Mouse (Mus musculus) testis, adult 2 months (tissue): ENCODE measurements around the gene Hsp90ab1. TPM values are rescaled to one million over a fixed set of nuclear protein-coding genes. Genes with fewer than 3 reads are reported as not detected.

Experiments used
- H3K27ac ChIP-seq: fragments of 200-500 bp; 2 replicates; pipeline ENCODE4 v1.5.1; 2012; ENCODE audit warnings: low read depth, low read length; ENCODE audit not compliant: control insufficient read depth, insufficient read depth
- H3K27me3 ChIP-seq: fragments of 200-500 bp; 2 replicates; pipeline ENCODE4 v1.6.1; 2012; ENCODE audit warnings: mild to moderate bottlenecking, low read length, moderate library complexity; ENCODE audit not compliant: control insufficient read depth, insufficient read depth
- H3K36me3 ChIP-seq: fragments of 200-500 bp; 2 replicates; pipeline ENCODE4 v1.6.1; 2012; ENCODE audit warnings: mild to moderate bottlenecking, low read length; ENCODE audit not compliant: control insufficient read depth, insufficient read depth
- H3K4me1 ChIP-seq: fragments of 200-500 bp; 2 replicates; pipeline ENCODE4 v1.6.1; 2012; ENCODE audit warnings: low read length; ENCODE audit not compliant: control insufficient read depth, insufficient read depth
- H3K4me3 ChIP-seq: fragments of 200-500 bp; 2 replicates; pipeline ENCODE4 v1.5.1; 2012; ENCODE audit warnings: low read depth, mild to moderate bottlenecking, low read length, moderate library complexity, mixed read lengths; ENCODE audit not compliant: control insufficient read depth
- CTCF ChIP-seq: fragments of 200-500 bp; IDR thresholded peaks from 2 replicates; pipeline ENCODE4 v1.5.1; 2012; ENCODE audit warnings: low read depth, mild to moderate bottlenecking, inconsistent platforms, low read length, moderate library complexity; ENCODE audit not compliant: control insufficient read depth, insufficient read depth, insufficient replicate concordance
- POLR2A ChIP-seq: fragments of 200-500 bp; IDR thresholded peaks from 2 replicates; pipeline ENCODE4 v1.6.1; 2012; ENCODE audit warnings: low read depth, mild to moderate bottlenecking, inconsistent platforms, low read length, moderate library complexity; ENCODE audit not compliant: control insufficient read depth
- polyA plus RNA-seq: library from polyadenylated mRNA; depleted of rRNA; stranded (reverse); fragments of >200 nt; gene quantifications from 2 replicates; pipeline ENCODE4 v1.2.3, GENCODE M21; 2012

Gene Hsp90ab1
- polyA plus RNA-seq, 1 experiment: 109 TPM

DNA sequence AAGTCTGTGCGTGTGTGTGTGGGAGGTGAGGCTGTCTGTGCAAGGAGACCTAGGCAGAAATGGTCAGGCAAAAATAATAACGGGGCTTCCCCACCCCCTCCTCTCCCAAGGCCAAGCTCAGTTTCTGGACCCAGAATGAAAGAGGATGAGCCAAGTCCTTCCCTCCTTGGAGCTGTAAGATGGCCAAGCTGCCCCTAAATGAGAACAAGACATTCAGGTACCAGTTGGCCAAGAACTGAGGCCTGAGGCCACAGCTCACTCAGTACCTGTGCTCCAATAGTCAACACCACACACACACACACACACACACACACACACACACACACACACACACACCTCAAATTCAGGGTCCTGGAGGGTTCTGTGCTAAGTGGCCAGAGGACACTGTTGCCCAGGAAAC is 30.4 kb downstream of the Hsp90ab1 start:
- H3K36me3 ChIP-seq: no peaks in the 10 kb centered on the region
- no peak overlapping the region for H3K27ac ChIP-seq
- no peak overlapping the region for H3K4me3 ChIP-seq
- no peaks in the 10 kb centered on the region for H3K27me3 ChIP-seq
- peaks cover 27% of the 10 kb centered on the region for H3K4me1 ChIP-seq
- TF ChIP-seq POLR2A: no peak
- no peak for TF ChIP-seq CTCF

DNA sequence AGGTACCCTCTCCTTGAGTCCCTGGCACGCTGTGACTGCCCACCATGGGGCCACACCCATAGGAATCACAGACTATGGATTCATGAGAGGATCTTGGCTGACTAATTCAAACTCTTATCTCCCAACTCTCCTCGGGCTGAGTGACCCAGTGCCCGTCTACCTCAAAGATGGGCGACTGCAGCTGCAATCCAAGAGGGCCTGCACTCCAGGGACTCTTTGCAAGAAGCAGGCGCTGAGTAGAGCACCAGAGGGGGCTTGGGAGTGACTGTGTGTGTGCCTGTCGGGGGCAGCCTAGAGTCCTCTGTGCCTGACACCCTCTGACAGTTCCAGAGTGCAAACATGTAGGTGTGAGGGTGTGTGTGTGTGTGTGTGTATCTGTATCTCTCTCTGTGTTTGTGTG is 30.9 kb downstream of the Hsp90ab1 start:
- peaks cover 27% of the 10 kb centered on the region for H3K4me1 ChIP-seq
- no peaks in the 10 kb centered on the region for H3K27me3 ChIP-seq
- TF ChIP-seq CTCF (no peak), POLR2A (no peak)
- no peak overlapping the region for H3K4me3 ChIP-seq
- H3K27ac ChIP-seq: no peak overlapping the region
- no peaks in the 10 kb centered on the region for H3K36me3 ChIP-seq

DNA sequence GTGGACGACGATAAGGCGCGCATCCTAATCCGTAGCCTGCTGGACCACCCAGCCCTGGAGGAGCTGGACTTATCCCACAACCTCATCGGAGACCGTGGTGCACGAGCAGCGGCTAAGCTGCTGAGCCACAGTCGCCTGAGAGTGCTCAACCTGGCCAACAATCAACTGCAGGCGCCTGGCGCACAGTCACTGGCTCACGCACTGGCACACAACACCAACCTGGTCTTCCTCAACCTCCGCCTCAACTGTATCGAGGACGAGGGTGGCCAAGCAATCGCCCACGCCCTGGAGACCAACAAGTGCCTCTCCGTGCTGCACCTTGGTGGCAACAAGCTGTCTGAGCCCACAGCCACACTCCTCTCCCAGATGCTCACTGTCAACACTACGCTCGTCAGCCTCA is 33.4 kb downstream of the Hsp90ab1 start:
- no peaks in the 10 kb centered on the region for H3K36me3 ChIP-seq
- H3K4me3 ChIP-seq: no peak overlapping the region
- no peak overlapping the region for H3K27ac ChIP-seq
- TF ChIP-seq POLR2A (no peak), CTCF (no peak)
- H3K4me1 ChIP-seq: peaks cover 15% of the 10 kb centered on the region
- H3K27me3 ChIP-seq: no peaks in the 10 kb centered on the region

DNA sequence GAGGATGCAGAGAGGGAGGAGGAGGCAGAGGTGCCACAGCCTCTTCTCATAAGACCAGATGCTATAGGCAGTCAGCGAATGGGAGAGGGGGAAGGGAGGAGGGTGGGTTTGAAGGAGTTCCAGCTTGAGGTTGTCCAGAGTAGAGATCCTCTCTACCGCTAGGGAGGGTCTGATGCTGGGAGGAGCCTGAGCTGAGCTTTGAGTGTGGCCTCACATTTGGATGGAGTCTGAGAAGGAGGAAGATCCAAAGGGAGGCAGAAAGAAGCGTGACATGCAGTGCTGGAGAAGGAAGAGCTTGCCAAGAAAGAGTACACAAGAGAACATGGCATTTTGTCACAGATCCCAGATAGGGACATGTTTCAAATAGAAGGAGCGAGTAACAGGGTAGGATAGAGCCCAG is 34.7 kb downstream of the Hsp90ab1 start:
- no peaks in the 10 kb centered on the region for H3K36me3 ChIP-seq
- no peaks in the 10 kb centered on the region for H3K27me3 ChIP-seq
- peaks cover 8% of the 10 kb centered on the region for H3K4me1 ChIP-seq
- TF ChIP-seq POLR2A: no peak
- no peak for TF ChIP-seq CTCF
- H3K27ac ChIP-seq: no peak overlapping the region
- no peak overlapping the region for H3K4me3 ChIP-seq

DNA sequence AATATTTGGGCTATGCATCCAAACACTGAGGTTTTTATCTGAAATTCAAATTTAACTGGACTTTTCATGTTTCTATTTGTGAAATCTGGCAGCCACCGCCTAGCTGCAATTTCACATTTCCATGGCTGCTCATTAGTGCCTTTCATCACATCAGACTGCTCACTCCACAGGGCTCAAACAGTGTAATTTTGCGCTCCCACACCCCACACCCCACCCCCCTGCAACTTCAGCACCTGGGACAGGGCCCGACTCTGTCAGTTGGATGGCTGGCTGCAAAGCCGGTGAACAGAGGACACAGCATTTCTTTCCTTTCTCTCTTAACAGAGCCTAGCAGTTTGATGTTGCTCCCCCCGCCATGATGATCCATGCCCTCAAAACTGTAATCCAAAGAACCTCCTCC is 36.8 kb downstream of the Hsp90ab1 start:
- no peaks in the 10 kb centered on the region for H3K27me3 ChIP-seq
- no peak for TF ChIP-seq CTCF
- TF ChIP-seq POLR2A: no peak
- no peaks in the 10 kb centered on the region for H3K36me3 ChIP-seq
- H3K27ac ChIP-seq: no peak overlapping the region
- H3K4me1 ChIP-seq: peaks cover 8% of the 10 kb centered on the region
- H3K4me3 ChIP-seq: no peak overlapping the region

DNA sequence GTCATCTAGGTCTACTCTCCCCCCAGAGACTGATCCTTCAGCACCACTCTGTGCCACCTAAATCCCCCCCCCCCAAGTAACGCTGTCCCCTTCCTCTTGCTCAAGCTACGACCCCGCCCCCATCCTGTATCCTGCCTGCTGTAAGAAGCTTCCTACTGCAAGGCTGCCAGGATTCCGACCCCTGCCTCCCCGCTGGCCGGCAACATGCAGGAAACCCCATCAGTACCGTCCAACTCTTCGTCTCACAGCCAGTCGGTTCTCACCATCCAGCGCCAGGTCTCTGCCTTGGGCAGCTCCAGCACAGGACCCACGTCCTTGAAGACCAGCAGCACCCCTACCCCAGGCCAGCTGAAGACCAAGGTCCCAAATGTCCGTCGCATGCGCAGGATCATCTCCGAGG is 40.2 kb downstream of the Hsp90ab1 start:
- no peaks in the 10 kb centered on the region for H3K36me3 ChIP-seq
- peaks cover 6% of the 10 kb centered on the region for H3K4me1 ChIP-seq
- no peak overlapping the region for H3K4me3 ChIP-seq
- no peak overlapping the region for H3K27ac ChIP-seq
- no peaks in the 10 kb centered on the region for H3K27me3 ChIP-seq
- TF ChIP-seq CTCF (no peak), POLR2A (no peak)

DNA sequence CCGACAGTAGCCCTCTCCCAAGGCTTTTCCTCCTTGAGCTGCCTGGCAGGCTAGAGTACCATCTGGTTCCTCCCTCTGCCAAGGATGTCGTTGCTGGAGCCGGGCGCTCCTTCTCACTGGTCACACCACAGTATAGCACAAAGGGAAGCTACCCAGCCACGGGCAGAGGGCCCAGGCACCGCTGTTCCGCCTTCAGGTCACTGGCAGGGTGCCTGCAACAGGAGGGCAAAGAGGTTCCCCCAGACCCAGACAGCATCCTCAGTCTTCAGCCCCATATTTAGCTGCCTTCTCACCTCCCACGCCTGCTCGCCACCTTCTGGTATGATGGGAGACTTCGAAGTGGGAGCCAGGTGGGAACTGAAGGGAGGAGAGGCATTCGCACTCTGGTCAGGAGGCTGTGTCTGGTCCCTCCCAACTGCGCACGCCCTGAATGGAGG is 42.7 kb downstream of the Hsp90ab1 start:
- H3K27me3 ChIP-seq: no peaks in the 10 kb centered on the region
- no peak for TF ChIP-seq CTCF

DNA sequence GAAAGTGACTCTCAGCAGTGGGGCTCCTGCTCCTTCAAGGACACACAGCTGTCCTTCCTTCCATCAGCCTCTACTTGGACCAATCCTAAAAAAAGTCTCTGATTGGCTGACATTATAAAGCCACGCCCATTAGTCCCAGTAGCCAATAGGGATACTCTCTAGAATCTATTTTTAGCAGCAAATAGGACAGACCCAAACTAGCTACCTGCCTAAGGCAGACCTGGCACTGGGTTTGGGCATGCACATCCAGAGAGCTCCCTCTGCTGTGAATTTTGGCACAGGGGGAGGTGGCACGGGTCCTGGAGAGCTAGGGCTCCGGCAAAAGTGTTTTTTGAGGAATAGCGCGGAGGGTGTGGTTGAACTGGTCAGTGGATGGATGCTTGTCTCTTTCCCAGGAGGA is 46.5 kb downstream of the Hsp90ab1 start:
- Histone ChIP-seq H3K27ac (no peak overlapping the region), H3K36me3 (peaks cover 2% of the 10 kb centered on the region), H3K4me1 (peaks cover 31% of the 10 kb centered on the region), H3K27me3 (no peaks in the 10 kb centered on the region), H3K4me3 (peak overlapping the region; percentile 17; the same call in 1 of the 2 replicates)
- TF ChIP-seq POLR2A (no peak), CTCF (no peak)

More for the DNA sequence above, 42.7 kb downstream of the Hsp90ab1 start:
- Histone ChIP-seq H3K36me3 (no peaks in the 10 kb centered on the region), H3K4me1 (peaks cover 14% of the 10 kb centered on the region), H3K27ac (no peak overlapping the region), H3K4me3 (peak overlapping the region; percentile 31)
